Mouse (Mus musculus) telencephalon, adult 2 months (tissue): ENCODE measurements around the gene Otp.

Experiments used
- DNase-seq: peaks from one replicate; pipeline ENCODE4 v3.0.0-alpha.2; 2011; ENCODE audit warnings: low read depth, low spot score

Gene Otp

GRCm38 (mm10) chr13:94873111-94874038, 2.0 kb upstream of the Otp start:
- DNase-seq = no peak

GRCm38 (mm10) chr13:94874039-94874425, 1.4 kb upstream of the Otp start:
- DNase-seq = no peak

- DNase-seq = no peak
Observed at GRCm38 (mm10) chr13:94874656-94875395, 576 bp upstream of the Otp start.

- DNase-seq = no peak
Observed at GRCm38 (mm10) chr13:94876286-94877210, 1.1 kb downstream of the Otp start.

- DNase-seq = no peak
Observed at GRCm38 (mm10) chr13:94877211-94877590, 1.8 kb downstream of the Otp start.

- DNase-seq = no peak
Observed at GRCm38 (mm10) chr13:94877991-94878745, 2.8 kb downstream of the Otp start.

GRCm38 (mm10) chr13:94881201-94881600, 5.8 kb downstream of the Otp start:
- DNase-seq = no peak

- DNase-seq = no peak
Observed at GRCm38 (mm10) chr13:94882221-94882620, 6.8 kb downstream of the Otp start.

- DNase-seq = no peak
Observed at GRCm38 (mm10) chr13:94882711-94883145, 7.3 kb downstream of the Otp start.

GRCm38 (mm10) chr13:94883163-94883965, 8.0 kb downstream of the Otp start:
- DNase-seq = no peak

GRCm38 (mm10) chr13:94883966-94884960, 8.9 kb downstream of the Otp start:
- no peak for DNase-seq

- DNase-seq = no peak
Observed at GRCm38 (mm10) chr13:94885291-94886235, 10.2 kb downstream of the Otp start.

- no peak for DNase-seq
Observed at GRCm38 (mm10) chr13:94907841-94908240, 32.4 kb downstream of the Otp start.

GRCm38 (mm10) chr13:94912961-94913360, 37.6 kb downstream of the Otp start:
- no peak for DNase-seq

GRCm38 (mm10) chr13:94915654-94916053, 40.3 kb downstream of the Otp start:
- no peak for DNase-seq

GRCm38 (mm10) chr13:94928086-94928485, 52.7 kb downstream of the Otp start:
- DNase-seq = no peak
